Mouse (Mus musculus): Measurements from ENCODE around the gene Gpr50. TPM values are rescaled to one million over a fixed set of nuclear protein-coding genes. Genes with fewer than 3 reads are reported as not detected.

Gene Gpr50
- polyA plus RNA-seq (2015; fragmentation: Nextera tagmentation; extraction: Ambion mirVana) = 1.1 and 1.5 TPM in 2 replicates

DNA sequence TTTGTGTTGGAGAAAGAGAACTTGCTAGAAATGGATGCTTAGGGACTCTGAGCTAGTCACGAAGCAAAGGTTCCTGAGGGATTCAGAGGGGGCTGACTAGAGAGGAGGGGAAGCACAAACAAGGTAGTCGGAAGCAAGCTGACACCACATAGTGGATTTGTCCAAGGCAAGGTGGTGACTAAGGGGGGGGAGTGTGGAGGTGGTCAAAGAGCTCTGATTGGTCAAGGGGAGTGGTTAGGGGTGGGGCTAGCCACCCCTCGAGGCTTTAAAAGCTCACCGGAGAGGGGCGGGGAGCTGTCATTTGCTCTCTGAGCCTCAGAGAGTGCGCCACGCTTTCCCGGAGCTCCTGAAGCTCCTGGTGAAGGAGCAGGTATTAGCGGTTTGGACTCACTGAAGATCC lies at the start of gene Gpr50:
Gene Gpr50, plus strand, starts transcription at position 294 of the 400 bp plus-strand sequence.
- peaks cover 12% of the 10 kb centered on the region; the same call in 1 of the 2 replicates for H3K9me3 ChIP-seq
- 21% methylated on average over 9 of the region's 9 CpGs for WGBS
- H3K4me3 ChIP-seq = peak within 1 kb of the TSS; percentile 54
- peaks cover 98% of the 10 kb centered on the region for H3K27me3 ChIP-seq (replicated peaks)
- H3K36me3 ChIP-seq = no peaks in the 10 kb centered on the region
- no peak for ATAC-seq (ENCODE audit: extremely low read depth, insufficient number of reproducible peaks, low FRiP score, low TSS enrichment)
- H3K27ac ChIP-seq (replicated peaks) = no peak within 1 kb of the TSS
- peak within 1 kb of the TSS; percentile 56 for H3K9ac ChIP-seq
- no peaks in the 10 kb centered on the region for H3K4me1 ChIP-seq
- peak within 1 kb of the TSS; percentile 70 for H3K4me2 ChIP-seq

DNA sequence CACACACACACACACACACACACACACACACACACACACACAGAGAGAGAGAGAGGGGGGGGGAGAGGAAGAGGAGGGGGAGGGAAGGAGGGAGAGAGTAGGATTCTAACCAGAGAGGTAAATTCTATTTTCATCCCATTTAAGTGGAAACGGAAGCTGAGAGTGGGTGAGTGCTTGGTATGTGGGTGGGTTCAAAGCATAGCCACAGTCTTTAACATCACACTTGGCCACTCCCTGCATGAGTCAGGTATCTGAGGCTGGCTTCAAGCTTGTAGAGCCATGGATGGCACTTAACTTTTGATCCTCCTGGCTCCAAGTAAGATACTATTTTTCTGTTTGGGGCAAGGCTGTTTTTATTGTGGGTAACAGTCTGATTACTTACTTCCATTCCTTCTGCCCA lies 41.2 kb upstream of the Gpr50 start:
- H3K9me3 ChIP-seq = no peaks in the 10 kb centered on the region
- no peak for ATAC-seq (ENCODE audit: extremely low read depth, insufficient number of reproducible peaks, low FRiP score, low TSS enrichment)
- no peaks in the 10 kb centered on the region for H3K27me3 ChIP-seq (replicated peaks)
- H3K9ac ChIP-seq = no peak overlapping the region
- no peak overlapping the region for H3K4me2 ChIP-seq
- H3K36me3 ChIP-seq = no peaks in the 10 kb centered on the region
- H3K27ac ChIP-seq (replicated peaks) = no peak overlapping the region
- no peak overlapping the region for H3K4me3 ChIP-seq
- WGBS = 50% methylated on average over 1 of the region's 1 CpGs
- H3K4me1 ChIP-seq = no peaks in the 10 kb centered on the region

DNA sequence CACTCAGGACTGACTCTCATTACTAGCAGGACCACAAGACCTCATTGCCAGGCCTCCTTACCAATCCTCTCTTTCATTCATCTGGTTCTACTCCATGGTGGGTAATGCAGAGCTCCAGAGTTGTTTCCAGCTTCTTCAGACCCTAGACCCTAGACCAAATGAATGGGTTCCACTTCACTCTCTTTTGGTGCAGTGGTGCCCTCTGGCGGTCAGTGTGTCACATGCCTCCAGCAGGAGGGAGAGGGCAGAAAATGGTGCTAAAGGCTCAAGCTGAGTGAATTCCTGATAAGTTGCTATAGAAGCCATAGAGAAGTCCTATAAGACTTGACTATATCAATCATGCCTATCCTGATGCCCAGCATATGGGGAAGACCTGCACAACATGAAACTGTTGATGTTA lies 39.6 kb upstream of the Gpr50 start:
- Histone ChIP-seq H3K4me2 (no peak overlapping the region), H3K9me3 (no peaks in the 10 kb centered on the region), H3K4me1 (no peaks in the 10 kb centered on the region), H3K9ac (no peak overlapping the region), H3K27ac (replicated peaks) (no peak overlapping the region), H3K27me3 (replicated peaks) (no peaks in the 10 kb centered on the region), H3K36me3 (no peaks in the 10 kb centered on the region), H3K4me3 (no peak overlapping the region)
- WGBS = 5% methylated on average over 1 of the region's 1 CpGs
- no peak for ATAC-seq (ENCODE audit: extremely low read depth, insufficient number of reproducible peaks, low FRiP score, low TSS enrichment)

DNA sequence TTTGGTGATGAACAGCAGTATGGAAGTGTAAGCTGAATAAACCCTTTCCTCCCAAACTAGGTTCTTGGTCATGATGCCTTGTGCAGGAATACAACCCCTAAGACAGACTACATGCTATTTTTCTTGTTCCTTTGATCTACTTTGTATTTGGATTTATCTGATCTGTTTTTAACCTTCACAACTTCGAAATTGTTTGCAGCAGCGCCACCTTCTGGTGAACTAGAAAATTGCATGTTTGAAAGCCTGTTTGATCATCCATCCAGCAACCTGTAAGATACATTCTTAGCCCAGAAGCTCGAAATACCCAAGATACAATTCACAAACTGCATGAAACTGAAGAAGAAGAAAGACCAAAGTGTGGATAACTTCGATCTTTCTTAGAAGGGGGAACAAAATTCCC lies 35.2 kb upstream of the Gpr50 start:
- no peak for ATAC-seq (ENCODE audit: extremely low read depth, insufficient number of reproducible peaks, low FRiP score, low TSS enrichment)
- H3K36me3 ChIP-seq = no peaks in the 10 kb centered on the region
- no peak overlapping the region for H3K4me3 ChIP-seq
- no peak overlapping the region for H3K27ac ChIP-seq (replicated peaks)
- no peaks in the 10 kb centered on the region for H3K4me1 ChIP-seq
- no peak overlapping the region for H3K9ac ChIP-seq
- peaks cover 12% of the 10 kb centered on the region for H3K27me3 ChIP-seq (replicated peaks)
- H3K9me3 ChIP-seq = no peaks in the 10 kb centered on the region
- no peak overlapping the region for H3K4me2 ChIP-seq
- WGBS = 16% methylated on average over 4 of the region's 4 CpGs

DNA sequence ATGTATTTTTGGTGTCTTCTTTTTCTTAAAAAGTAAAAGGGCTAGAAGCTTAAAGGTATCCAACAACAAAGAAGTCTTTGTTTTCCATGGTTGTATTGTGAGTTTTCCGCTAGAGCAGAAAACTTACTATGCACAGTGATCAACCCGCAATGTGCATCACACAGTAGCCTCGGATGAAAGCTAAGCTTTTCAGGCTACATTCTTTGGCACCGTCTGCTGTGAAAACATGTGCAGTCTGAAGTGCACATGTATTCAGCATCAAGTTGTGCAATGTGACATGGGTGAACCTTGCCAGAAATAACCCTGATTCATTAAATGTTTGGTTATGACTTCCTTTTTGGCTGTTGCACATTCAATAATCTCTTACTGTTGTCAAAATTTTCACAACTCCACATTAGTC lies 32.8 kb upstream of the Gpr50 start:
- H3K27me3 ChIP-seq (replicated peaks) = peaks cover 12% of the 10 kb centered on the region
- H3K27ac ChIP-seq (replicated peaks) = no peak overlapping the region
- no peak overlapping the region for H3K4me3 ChIP-seq
- H3K36me3 ChIP-seq = no peaks in the 10 kb centered on the region
- H3K4me1 ChIP-seq = no peaks in the 10 kb centered on the region
- WGBS = 55% methylated on average over 4 of the region's 4 CpGs
- H3K9me3 ChIP-seq = no peaks in the 10 kb centered on the region
- ATAC-seq (ENCODE audit: extremely low read depth, insufficient number of reproducible peaks, low FRiP score, low TSS enrichment) = no peak
- no peak overlapping the region for H3K9ac ChIP-seq
- H3K4me2 ChIP-seq = no peak overlapping the region

DNA sequence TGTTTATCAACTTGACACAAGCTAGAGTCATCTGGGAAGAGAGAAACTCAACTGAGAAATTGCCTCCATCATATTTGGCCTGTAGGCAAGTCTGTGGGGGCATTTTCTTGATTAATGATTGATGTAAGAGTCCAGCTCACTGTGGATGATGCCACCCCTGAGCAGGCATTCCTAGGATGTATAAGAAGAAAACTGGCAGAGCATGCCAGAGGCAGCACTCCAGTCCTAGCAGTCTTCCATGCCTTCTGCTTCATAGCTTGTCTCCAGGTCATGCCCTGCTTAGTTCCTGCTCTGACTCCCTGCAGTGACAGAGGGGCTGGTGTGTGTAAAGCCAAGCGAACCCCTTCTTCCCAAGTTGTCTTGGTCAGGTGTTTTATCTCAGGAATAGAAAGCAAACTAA lies 32.3 kb upstream of the Gpr50 start:
- H3K4me1 ChIP-seq = no peaks in the 10 kb centered on the region
- ATAC-seq (ENCODE audit: extremely low read depth, insufficient number of reproducible peaks, low FRiP score, low TSS enrichment) = no peak
- no peak overlapping the region for H3K4me3 ChIP-seq
- H3K4me2 ChIP-seq = no peak overlapping the region
- no peaks in the 10 kb centered on the region for H3K36me3 ChIP-seq
- H3K9ac ChIP-seq = no peak overlapping the region
- H3K27me3 ChIP-seq (replicated peaks) = peaks cover 12% of the 10 kb centered on the region
- H3K9me3 ChIP-seq = no peaks in the 10 kb centered on the region
- no peak overlapping the region for H3K27ac ChIP-seq (replicated peaks)
- 42% methylated on average over 1 of the region's 1 CpGs for WGBS

DNA sequence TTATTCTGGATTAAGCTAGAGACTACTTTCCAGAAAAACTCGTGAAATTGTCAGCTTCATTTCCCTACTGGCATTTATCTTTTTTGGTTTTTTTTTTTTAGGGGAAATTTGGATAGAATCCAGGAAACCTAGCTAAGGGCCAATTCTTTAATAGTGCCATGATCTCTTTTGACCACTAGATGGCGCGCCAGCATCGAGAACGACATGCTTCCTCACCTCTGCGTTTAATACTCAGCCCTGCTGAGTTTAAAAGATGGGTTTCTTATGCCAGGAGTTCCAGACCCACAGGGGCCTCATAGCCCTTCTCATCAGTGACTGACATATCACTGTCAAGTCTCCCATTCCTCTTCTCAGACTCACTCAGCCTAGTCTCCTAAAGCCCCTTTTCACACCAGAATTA lies 15.5 kb upstream of the Gpr50 start:
- Histone ChIP-seq H3K4me2 (no peak overlapping the region), H3K9ac (no peak overlapping the region), H3K27me3 (replicated peaks) (peaks cover 13% of the 10 kb centered on the region), H3K4me3 (no peak overlapping the region), H3K27ac (replicated peaks) (no peak overlapping the region), H3K4me1 (no peaks in the 10 kb centered on the region), H3K36me3 (no peaks in the 10 kb centered on the region), H3K9me3 (no peaks in the 10 kb centered on the region)
- no peak for ATAC-seq (ENCODE audit: extremely low read depth, insufficient number of reproducible peaks, low FRiP score, low TSS enrichment)
- WGBS = 1% methylated on average over 6 of the region's 6 CpGs

DNA sequence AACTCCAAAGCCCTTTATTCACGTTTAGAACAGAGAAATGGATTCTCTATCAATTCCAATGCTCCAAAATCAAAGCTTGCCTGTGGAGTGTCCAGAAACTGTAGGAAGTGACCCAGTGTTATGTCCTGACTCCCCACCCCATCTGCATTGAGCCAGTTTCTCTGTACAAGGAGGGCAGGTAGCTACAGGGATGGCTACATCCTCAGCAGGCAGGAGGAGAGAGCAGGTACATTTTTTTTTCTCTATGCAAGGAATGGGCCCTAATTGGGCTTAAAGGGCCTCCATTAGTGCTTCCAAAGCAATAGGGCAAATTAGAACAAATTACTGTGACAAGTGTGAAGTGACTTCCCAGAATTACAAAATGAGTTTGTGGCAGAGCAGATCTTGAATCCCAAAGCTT lies 15.0 kb upstream of the Gpr50 start:
- no peak overlapping the region for H3K9ac ChIP-seq
- H3K9me3 ChIP-seq = no peaks in the 10 kb centered on the region
- no peak overlapping the region for H3K4me2 ChIP-seq
- no peak overlapping the region for H3K27ac ChIP-seq (replicated peaks)
- no peaks in the 10 kb centered on the region for H3K4me1 ChIP-seq
- H3K4me3 ChIP-seq = no peak overlapping the region
- peaks cover 13% of the 10 kb centered on the region for H3K27me3 ChIP-seq (replicated peaks)
- 0% methylated on average over 1 of the region's 1 CpGs for WGBS
- H3K36me3 ChIP-seq = no peaks in the 10 kb centered on the region
- no peak for ATAC-seq (ENCODE audit: extremely low read depth, insufficient number of reproducible peaks, low FRiP score, low TSS enrichment)

DNA sequence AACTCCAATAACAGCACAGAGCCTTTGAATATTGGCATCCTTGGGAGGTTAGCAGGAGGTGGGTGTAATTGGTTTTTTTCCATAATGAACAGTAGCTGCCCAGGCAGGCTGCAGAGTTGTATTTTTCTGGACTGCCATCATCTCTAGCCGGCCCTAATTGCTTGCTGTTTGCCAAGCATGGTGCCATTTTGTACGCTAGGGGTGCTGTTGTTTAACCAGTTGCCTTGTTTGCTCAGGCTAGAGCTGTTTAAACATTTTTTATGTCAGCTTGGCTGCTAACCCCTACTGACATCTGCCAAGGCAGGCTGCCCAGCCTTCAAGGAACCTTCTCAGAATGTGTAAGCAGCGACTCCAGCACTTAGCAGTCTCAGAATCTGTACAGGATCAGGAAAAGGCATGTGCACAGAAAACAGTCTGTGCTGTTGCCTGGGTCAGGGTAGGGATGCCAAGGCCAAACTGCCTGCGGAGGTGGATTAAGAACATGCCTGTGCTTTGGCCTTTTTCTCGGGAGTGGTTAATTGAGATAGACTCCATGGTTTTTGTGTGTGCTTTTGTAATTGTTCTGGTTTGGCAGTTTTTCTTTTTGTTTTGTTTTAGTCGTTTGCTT lies 14.5 kb upstream of the Gpr50 start:
- H3K27me3 ChIP-seq (replicated peaks) = peaks cover 13% of the 10 kb centered on the region
- H3K4me1 ChIP-seq = no peaks in the 10 kb centered on the region
- H3K9me3 ChIP-seq = no peaks in the 10 kb centered on the region
- H3K9ac ChIP-seq = no peak overlapping the region
- H3K27ac ChIP-seq (replicated peaks) = no peak overlapping the region
- no peaks in the 10 kb centered on the region for H3K36me3 ChIP-seq
- ATAC-seq (ENCODE audit: extremely low read depth, insufficient number of reproducible peaks, low FRiP score, low TSS enrichment) = no peak
- no peak overlapping the region for H3K4me3 ChIP-seq
- 45% methylated on average over 6 of the region's 6 CpGs for WGBS
- H3K4me2 ChIP-seq = no peak overlapping the region

DNA sequence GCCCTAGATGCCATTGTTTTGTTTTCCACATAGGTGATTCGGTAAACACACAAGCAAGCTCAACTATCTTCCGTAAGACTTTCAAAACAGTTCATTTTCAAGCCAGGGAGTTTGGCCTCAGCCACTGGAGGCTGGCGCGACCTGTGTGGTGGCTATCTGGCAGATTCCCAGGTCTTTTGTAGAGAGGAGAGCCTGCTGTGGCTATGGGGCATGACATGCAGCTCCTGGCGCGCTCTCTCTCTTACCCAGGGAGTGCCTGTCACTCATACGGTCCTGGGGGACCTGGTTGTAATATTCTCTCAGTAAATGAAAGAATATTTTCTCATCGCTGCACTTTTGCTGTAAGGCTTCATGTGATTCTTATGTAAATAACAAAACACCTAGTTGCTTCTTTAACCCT lies 13.5 kb upstream of the Gpr50 start:
- H3K4me3 ChIP-seq = no peak overlapping the region
- whole genome bisulfite sequencing = 35% methylated on average over 8 of the region's 8 CpGs
- H3K27me3 ChIP-seq (replicated peaks) = peaks cover 13% of the 10 kb centered on the region
- no peaks in the 10 kb centered on the region for H3K9me3 ChIP-seq
- no peak overlapping the region for H3K4me2 ChIP-seq
- H3K9ac ChIP-seq = no peak overlapping the region
- H3K27ac ChIP-seq (replicated peaks) = no peak overlapping the region
- H3K36me3 ChIP-seq = no peaks in the 10 kb centered on the region
- no peaks in the 10 kb centered on the region for H3K4me1 ChIP-seq
- ATAC-seq (ENCODE audit: extremely low read depth, insufficient number of reproducible peaks, low FRiP score, low TSS enrichment) = no peak

DNA sequence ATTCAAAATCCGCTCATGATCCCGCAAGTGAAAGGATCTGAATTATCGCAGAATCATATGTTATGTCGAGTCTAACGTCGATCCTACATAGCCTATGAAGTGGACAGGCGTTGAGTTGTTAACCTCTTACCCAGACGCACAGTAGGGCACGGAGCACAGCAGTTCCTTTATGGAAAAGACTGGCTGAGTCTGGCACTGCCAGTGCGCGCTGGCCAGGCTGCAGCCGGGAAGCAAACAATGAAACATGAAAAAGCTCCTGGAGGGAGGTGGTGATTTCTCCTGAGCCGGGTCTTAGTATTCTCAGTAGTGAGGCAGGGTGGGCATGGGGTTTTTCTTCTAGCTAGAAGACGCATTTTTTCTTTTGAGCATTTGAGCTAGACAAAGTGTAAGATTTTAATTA lies 1.7 kb upstream of the Gpr50 start:
- 25% methylated on average over 14 of the region's 14 CpGs for WGBS

DNA sequence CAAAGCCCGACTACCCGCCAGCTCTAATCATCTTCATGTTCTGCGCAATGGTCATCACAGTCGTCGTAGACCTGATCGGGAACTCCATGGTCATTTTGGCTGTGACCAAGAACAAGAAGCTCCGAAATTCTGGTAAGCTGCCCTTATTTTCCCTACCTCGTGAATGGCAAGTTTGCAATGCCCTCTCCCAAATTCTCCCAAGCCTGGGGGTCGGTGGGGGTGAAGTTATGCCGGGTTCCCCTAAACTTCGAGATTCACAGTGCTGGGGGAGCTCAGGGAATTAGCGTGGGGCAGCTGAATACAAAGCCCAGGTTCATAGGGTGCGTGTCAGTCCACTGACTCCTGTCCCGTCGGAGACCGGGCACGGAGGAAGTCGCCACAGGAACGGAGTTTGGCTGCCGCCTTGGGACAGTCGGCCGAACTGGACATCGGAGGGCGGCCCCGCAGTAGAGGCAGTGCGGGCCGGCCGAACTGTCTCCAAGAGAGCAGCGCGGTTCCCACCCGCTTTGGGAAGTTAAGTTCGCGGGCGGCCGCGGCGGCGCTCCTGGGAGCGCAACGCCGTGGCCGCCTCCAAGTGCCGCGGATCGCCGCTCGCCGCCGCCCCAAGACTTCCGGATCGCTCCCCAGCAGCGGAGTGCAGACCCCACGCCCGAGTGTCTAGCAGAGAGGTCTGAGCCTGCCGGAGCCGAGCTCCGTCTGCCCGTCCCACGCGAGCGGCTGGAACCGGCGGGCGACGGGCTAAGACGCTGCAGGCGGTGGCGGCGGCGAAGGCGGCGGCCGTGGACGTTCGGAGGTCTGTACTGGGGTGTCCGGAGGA lies 612 bp downstream of the Gpr50 start:
- Histone ChIP-seq H3K27ac (replicated peaks) (no peak overlapping the region), H3K9me3 (peaks cover 12% of the 10 kb centered on the region; the same call in 1 of the 2 replicates), H3K4me3 (peak overlapping the region; percentile 54), H3K4me2 (peak overlapping the region; percentile 70), H3K9ac (peak overlapping the region; percentile 56), H3K27me3 (replicated peaks) (peaks cover 97% of the 10 kb centered on the region), H3K36me3 (no peaks in the 10 kb centered on the region), H3K4me1 (no peaks in the 10 kb centered on the region)
- WGBS = 14% methylated on average over 75 of the region's 76 CpGs
- no peak for ATAC-seq (ENCODE audit: extremely low read depth, insufficient number of reproducible peaks, low FRiP score, low TSS enrichment)

More for the DNA sequence above, 1.7 kb upstream of the Gpr50 start:
- Histone ChIP-seq H3K4me3 (no peak overlapping the region), H3K9ac (no peak overlapping the region), H3K4me2 (no peak overlapping the region), H3K36me3 (no peaks in the 10 kb centered on the region), H3K27ac (replicated peaks) (no peak overlapping the region), H3K9me3 (peaks cover 12% of the 10 kb centered on the region; the same call in 1 of the 2 replicates), H3K4me1 (no peaks in the 10 kb centered on the region), H3K27me3 (replicated peaks) (peaks cover 99% of the 10 kb centered on the region)
- ATAC-seq (ENCODE audit: extremely low read depth, insufficient number of reproducible peaks, low FRiP score, low TSS enrichment) = no peak

Measured in heart, embryonic 13.5 days (tissue).